Mouse (Mus musculus): ENCODE measurements around the gene Fbxw5. TPM values are rescaled to one million over a fixed set of nuclear protein-coding genes. Genes with fewer than 3 reads are reported as not detected.
A peak's percentile ranks its signal among the peaks of the same experiment; 100 is the strongest.

Gene Fbxw5
- 27.8 and 61.1 TPM in 2 replicates for polyA plus RNA-seq (2012; rRNA removed)

DNA sequence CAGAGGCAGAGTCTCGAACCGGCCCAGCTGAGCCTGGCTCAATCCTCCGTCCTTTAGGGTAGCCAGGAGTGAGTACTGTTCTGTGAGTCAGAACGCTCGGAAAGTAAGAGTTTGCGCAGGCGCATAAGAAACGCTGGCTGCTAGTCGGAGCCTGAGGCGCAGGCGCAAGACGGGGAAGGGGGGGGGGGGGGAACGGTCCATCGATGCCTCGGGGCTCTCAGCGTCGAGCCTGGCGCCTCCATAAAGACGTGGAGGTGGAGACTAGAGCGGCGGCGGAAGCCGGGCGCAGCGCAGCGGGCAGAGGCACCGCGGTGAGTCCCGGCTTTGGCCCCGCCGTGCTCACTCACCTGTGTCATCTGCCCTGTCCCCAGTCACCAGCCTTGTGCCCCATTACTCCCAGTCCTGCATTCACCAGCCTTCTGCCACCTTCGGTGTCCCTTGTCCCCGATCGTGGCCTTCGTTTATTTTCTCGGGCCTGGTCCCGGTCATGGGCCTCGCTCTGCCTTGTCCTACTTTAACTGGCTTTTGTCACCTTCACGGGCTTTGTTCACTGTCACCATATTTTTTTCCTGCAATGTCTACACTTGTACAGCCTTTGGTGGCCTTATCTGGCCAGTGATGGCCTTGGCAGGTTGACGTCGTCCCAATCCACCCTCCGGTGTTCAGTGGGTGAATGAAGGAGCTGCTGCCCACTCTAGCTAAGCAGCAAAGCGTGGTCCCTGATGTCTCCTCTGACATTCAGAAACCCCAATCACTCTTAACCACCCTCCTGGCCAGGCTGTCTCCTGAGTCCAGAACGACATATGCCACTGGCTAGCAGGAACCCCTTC lies at the start of gene Fbxw5:
Gene Fbxw5 (plus strand): TSS at position 175 of the 830 bp plus-strand sequence.
- TF ChIP-seq CTCF (IDR thresholded peaks at IDR 0.05; ENCODE audit: borderline replicate concordance, extremely low read depth, insufficient read depth, insufficient read length) (no peak), POLR2A (IDR thresholded peaks at IDR 0.05; ENCODE audit: borderline replicate concordance, extremely low read depth, insufficient read depth, insufficient read length, poor library complexity, severe bottlenecking) (peak; percentile 97)

DNA sequence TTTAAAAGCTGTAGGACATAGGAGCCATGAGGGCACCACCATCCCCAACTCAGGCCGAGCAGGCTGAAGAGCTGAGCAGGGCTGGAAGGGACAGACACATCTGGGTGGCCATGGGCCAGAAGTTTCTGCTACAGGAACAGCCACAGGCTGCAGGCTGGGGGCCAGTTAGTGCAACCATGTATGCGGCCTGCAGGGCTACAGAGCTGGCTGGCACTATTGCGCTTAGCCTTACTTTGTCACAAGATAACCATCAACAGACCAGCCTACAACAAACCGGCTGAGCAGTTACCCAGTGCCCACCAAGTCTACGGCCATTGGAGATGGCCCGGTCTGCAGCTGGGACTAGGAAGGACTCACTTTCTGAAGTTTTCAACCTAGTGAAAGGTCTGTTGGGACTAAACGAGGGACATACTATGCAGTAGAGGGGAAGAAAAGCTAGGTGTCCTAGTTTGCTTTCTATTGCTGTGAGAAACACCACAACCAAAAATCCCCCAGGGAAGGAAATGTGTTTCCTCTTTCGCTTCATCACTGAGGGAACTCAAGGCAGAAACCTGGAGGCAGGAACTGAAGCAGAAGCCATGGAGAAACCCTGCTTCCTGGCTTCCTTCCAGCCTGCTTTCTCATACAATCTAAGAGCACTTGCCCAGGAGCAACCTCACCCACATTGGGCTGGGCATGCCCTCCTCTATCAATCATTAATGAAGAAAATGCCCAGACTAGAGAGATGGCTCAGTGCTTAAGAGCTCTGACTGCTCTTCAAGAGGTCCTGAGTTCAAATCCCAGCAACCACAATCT lies 49.5 kb upstream of the Fbxw5 start:
- TF ChIP-seq CTCF (IDR thresholded peaks at IDR 0.05; ENCODE audit: borderline replicate concordance, extremely low read depth, insufficient read depth, insufficient read length): no peak
- no peak for TF ChIP-seq POLR2A (IDR thresholded peaks at IDR 0.05; ENCODE audit: borderline replicate concordance, extremely low read depth, insufficient read depth, insufficient read length, poor library complexity, severe bottlenecking)
- DNase-seq (ENCODE audit: low read depth): no peak

More for the DNA sequence above, at the start of gene Fbxw5:
- peak; percentile 98 for DNase-seq (ENCODE audit: low read depth)

DNA sequence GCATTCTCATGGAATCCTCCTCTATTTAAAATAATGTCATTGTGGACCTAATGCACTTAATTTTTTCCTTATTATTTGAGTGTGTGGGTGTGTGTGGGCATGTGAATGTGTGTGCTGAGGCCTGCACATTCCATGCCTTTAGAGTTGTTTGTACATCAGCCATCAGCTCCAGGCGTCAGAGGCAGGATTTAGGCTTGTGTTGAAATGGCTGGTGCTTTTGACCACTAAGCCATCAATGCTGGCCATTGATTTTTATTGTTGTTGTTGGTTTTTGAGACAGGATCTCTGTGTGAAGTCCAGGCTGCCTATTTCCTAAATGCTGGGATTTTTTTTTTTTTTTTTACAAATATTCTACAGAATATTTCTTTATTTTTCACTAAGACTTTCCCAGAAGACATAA lies 47.6 kb upstream of the Fbxw5 start:
- no peak for TF ChIP-seq CTCF (IDR thresholded peaks at IDR 0.05; ENCODE audit: borderline replicate concordance, extremely low read depth, insufficient read depth, insufficient read length)
- TF ChIP-seq POLR2A (IDR thresholded peaks at IDR 0.05; ENCODE audit: borderline replicate concordance, extremely low read depth, insufficient read depth, insufficient read length, poor library complexity, severe bottlenecking): no peak
- DNase-seq (ENCODE audit: low read depth): no peak

DNA sequence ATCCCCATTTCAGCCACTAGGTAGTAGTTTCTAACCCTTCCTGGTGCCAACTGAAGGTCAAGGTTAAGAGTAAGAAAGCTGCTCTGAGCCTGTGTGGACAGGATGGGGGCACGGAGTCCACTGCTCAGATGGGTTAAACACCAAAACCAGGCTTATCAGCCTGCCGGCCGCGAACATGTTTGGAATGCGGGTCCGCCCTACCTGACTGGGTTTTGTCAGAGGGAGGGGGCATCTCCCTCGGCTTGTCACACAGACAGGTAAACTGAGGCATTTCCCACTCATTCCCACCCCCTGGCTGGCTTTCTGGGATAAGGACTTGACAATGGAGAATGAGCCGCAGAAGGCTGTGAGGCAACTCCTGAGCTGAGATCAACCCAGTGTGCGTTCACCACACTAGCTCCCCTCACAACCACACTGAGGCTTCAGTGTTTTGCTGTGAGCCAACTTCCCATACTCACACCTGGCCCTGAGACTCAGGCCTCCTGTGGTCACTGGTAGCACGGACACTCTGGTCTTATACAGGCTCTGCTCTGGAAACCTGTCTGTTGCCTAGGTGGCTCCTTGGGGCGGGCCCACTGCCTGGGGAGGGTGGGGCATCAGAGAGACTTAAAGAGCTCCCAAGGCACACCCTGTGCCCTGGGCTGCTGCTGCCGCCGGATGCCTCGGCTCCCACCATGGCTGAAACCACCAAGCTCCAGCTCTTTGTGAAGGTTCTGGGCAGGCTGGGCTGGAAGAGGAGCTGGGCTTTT lies 44.2 kb upstream of the Fbxw5 start, which contains the start of gene Clic3:
Gene Clic3 (plus strand): TSS at position 634 of the 749 bp plus-strand sequence.
- TF ChIP-seq POLR2A (IDR thresholded peaks at IDR 0.05; ENCODE audit: borderline replicate concordance, extremely low read depth, insufficient read depth, insufficient read length, poor library complexity, severe bottlenecking) (no peak), CTCF (IDR thresholded peaks at IDR 0.05; ENCODE audit: borderline replicate concordance, extremely low read depth, insufficient read depth, insufficient read length) (no peak)
- no peak for DNase-seq (ENCODE audit: low read depth)

DNA sequence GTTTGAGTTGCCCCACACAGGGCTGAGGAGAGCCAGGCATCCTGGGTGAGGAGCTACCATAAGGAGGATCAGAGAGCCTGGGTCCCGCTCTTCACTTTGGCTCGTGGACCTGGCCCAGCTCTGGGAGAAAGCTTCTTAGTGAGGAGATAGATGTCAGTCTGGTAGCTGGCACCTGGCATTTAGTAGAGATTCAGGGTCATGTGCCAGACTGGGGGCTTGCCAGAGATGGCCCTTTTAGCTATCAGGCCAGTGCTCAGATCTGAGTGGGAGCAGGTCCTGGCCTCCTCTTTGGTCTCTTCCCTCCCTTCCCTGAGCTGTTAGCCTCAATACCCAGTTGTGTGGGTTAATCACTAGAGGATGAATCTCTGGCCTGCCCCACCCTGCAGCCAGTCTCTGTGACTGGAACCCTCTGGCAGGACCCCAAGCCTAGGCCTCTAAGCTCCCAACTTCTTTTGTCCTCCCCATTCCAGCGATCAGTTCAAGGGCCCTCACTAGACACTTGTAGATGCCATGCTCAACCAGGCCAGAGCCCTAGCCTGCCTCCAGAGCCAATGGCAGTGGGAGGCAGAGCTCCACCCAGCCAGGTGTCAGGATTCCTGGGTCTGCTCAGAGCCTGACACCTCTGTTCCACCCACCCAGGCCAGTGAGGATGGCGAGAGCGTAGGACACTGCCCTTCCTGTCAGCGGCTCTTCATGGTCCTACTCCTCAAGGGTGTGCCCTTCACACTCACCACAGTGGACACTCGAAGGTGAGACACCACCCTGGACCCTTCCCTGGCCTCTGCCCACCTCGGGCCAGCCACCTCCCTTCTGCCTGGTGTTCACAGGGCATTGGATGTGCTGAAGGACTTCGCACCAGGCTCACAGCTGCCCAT lies 43.3 kb upstream of the Fbxw5 start:
- DNase-seq (ENCODE audit: low read depth): no peak
- TF ChIP-seq POLR2A (IDR thresholded peaks at IDR 0.05; ENCODE audit: borderline replicate concordance, extremely low read depth, insufficient read depth, insufficient read length, poor library complexity, severe bottlenecking): no peak
- TF ChIP-seq CTCF (IDR thresholded peaks at IDR 0.05; ENCODE audit: borderline replicate concordance, extremely low read depth, insufficient read depth, insufficient read length): no peak

DNA sequence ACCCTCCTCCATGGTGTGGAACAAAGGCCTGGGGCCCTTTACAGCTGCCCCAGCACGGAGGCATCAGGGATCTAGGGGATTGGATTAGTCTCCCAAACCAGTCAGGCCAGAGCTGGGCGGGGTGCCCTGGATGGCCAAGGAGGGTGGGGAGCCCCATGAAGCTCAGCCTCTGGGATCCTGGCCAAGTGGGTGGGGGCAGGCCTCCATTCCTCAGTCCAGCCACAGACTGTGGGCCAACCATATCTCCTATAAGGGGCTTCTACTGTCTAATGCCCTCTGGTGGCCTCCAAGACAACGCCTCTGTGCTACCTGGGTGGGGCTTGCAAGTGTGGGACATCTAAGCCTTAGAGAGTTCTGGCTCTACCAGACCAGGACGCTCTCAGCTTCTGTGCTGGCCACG lies 41.6 kb upstream of the Fbxw5 start:
- DNase-seq (ENCODE audit: low read depth): no peak
- no peak for TF ChIP-seq POLR2A (IDR thresholded peaks at IDR 0.05; ENCODE audit: borderline replicate concordance, extremely low read depth, insufficient read depth, insufficient read length, poor library complexity, severe bottlenecking)
- TF ChIP-seq CTCF (IDR thresholded peaks at IDR 0.05; ENCODE audit: borderline replicate concordance, extremely low read depth, insufficient read depth, insufficient read length): no peak

DNA sequence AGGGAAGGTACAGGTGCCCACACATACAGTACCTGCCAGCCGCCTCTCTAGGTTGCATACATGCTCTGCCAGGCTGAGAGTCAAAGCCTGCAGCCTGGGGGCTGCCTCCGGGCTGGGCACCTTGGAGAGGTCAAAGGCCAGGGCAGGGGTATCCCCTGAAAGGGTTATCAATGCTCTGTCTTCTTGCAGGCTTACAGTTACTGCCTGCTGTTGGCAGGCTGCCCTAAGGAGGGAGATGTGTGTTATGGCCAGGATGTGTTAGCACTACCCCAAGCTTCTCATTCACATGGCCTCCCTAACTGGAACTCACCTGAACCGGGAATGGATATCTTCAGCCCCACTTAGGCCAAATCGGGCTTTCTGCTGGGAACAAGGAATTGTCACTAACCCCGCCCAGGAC lies 40.4 kb upstream of the Fbxw5 start:
- TF ChIP-seq POLR2A (IDR thresholded peaks at IDR 0.05; ENCODE audit: borderline replicate concordance, extremely low read depth, insufficient read depth, insufficient read length, poor library complexity, severe bottlenecking): no peak
- no peak for TF ChIP-seq CTCF (IDR thresholded peaks at IDR 0.05; ENCODE audit: borderline replicate concordance, extremely low read depth, insufficient read depth, insufficient read length)
- DNase-seq (ENCODE audit: low read depth): no peak

DNA sequence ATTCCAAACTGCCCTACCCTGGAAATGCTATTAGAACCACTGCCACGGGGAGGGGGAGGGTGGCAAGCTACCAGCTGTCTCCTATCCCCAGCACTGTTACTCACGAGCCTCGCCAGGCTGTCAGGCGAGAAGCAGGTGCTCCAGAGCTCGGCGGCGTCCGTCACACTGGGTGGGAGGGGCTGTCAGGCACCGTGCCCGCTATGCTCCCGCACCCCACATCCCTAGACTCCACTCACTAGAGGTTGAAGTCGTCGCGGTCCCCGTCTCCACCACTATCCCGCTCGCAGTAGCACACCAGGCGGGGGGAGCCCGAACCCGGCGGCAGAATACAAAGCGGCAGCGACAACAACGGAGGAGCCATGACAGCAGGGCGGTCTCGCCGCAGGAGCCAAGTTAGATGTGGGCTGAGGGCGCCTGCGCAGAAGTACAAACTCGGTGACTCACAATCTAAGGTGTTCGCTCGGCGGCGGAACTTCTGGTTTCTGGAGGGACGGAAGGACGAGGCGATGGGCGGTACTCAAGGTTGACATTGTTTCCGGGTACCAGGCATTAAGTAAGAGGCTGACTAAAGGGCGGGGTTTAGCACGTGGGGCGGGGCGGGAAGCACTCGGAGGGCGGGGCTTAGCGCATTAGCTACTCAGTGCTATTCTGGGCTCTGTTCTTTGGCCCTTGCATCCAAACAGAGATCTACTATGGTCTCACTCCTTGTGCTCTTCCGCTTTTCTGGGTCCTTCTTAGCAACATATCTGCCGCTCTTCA lies 39.8 kb upstream of the Fbxw5 start, which contains the start of gene Paxx:
Gene Paxx (minus strand): TSS at position 544 of the 759 bp plus-strand sequence.
- DNase-seq (ENCODE audit: low read depth): peak; percentile 98
- TF ChIP-seq POLR2A (IDR thresholded peaks at IDR 0.05; ENCODE audit: borderline replicate concordance, extremely low read depth, insufficient read depth, insufficient read length, poor library complexity, severe bottlenecking) (peak; percentile 10; the same call in 1 of the 2 replicates), CTCF (IDR thresholded peaks at IDR 0.05; ENCODE audit: borderline replicate concordance, extremely low read depth, insufficient read depth, insufficient read length) (no peak)

DNA sequence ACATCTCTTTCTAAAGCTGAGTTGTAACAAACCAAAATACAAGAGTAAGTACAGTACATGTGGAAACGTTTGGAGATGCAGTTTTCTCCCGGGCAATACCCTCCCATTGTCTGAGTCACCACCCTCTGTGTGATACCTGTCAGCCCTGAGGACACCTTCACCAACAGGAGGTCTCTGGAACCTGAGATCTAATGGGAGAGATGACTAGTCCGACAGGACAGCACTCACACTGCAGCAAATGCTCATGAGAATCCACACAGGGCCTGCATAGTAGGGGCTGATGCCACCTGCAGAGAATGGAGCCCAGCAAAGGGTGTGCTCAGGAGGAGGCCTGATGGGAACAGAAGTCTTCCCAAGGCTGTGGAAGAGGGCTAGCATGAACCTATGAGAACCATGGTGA lies 39.1 kb upstream of the Fbxw5 start:
- TF ChIP-seq POLR2A (IDR thresholded peaks at IDR 0.05; ENCODE audit: borderline replicate concordance, extremely low read depth, insufficient read depth, insufficient read length, poor library complexity, severe bottlenecking) (no peak), CTCF (IDR thresholded peaks at IDR 0.05; ENCODE audit: borderline replicate concordance, extremely low read depth, insufficient read depth, insufficient read length) (no peak)
- no peak for DNase-seq (ENCODE audit: low read depth)

Measured in brain, embryonic 14.5 days (tissue).